Mouse (Mus musculus): ENCODE measurements around the gene Hoxd10. TPM values are rescaled to one million over a fixed set of nuclear protein-coding genes. Genes with fewer than 3 reads are reported as not detected.

Gene Hoxd10
- polyA plus RNA-seq (2014; fragmentation: Illumina TruSeq; extraction: RNeasy Lipid Tissue Mini Kit (QIAGEN cat#74804); ENCODE audit: insufficient read depth, low read depth, low replicate concordance), result not detected

DNA sequence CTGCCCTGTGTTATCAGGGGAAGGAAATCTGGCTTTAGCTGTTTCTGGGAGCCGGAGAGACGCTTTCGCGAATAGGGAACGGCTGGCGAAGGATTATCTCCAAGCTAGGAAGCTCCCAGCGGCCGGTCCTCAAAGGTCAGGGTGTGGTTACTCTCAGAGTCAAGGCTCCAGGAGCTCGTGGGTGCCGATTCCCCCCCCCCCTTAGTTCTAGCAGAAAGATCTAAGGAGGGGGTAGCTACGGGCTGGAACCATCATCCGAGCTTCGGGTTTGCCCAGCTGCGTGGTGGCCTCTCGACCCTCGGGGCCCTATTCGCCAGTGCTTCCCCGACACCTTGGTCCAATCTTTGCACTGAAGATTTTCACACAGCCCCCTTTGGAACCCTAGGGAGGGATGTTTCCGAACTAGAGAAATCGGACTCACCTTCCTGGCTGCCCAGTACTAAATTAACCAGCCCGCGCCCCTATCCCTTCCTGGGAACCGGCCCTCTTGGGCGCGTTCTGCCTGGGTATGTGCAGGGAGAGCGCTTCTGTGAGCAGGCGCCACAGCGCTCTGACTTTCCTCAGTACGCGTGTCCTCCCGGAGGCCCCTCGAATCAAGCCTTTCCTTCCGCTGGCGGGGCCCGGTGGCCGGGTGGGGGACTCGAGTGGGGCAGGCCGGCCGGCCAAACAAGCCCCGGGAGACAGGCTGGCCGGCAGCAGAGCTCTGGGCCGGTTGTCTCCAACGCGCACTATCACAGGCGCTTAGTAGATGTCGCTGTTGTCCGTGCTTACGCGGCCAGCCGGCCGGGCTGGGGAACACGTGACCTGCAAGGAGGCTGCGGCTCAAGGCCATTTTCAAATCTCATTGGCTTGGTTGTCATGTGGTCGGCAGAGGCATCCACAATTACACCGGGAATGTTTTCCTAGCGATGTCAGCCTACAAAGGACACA lies at the start of gene Hoxd10:
Hoxd10 (plus strand) TSS at position 903 of the 930 bp plus-strand sequence.

GRCm38 (mm10) chr2:74659507-74660005 lies 32.2 kb upstream of the Hoxd10 start, which contains the start of gene Evx2:
Gene Evx2, minus strand, starts transcription at chr2:74659557.

GRCm38 (mm10) chr2:74667842-74668357 lies 23.8 kb upstream of the Hoxd10 start, which contains the start of gene Hoxd13:
Gene Hoxd13, plus strand, starts transcription at chr2:74668310.

DNA sequence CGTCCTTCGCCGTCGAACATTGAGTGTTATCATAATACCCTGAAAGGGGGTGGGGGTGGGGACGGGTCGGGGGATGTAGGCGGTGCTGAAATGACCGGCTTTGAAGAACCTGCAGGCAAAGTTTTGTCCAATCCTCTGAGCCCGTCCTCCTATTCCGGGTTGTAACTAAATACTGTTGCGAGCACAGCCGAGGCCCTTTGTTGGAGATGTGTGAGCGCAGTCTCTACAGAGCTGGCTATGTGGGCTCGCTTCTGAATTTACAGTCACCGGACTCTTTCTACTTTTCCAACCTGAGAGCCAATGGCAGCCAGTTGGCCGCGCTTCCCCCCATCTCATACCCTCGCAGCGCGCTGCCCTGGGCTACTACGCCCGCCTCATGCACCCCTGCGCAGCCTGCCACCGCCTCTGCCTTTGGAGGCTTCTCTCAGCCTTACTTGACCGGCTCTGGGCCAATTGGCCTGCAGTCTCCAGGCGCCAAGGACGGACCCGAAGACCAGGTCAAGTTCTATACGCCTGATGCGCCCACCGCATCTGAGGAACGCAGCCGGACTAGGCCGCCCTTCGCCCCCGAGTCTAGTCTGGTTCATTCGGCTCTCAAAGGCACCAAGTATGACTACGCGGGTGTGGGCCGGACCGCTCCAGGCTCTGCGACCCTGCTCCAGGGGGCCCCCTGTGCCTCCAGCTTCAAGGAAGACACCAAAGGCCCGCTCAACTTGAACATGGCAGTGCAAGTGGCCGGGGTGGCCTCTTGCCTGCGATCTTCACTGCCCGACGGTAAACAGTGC lies 16.7 kb upstream of the Hoxd10 start, which contains the start of gene Hoxd12:
Hoxd12 (plus strand) TSS at position 133 of the 785 bp plus-strand sequence.

DNA sequence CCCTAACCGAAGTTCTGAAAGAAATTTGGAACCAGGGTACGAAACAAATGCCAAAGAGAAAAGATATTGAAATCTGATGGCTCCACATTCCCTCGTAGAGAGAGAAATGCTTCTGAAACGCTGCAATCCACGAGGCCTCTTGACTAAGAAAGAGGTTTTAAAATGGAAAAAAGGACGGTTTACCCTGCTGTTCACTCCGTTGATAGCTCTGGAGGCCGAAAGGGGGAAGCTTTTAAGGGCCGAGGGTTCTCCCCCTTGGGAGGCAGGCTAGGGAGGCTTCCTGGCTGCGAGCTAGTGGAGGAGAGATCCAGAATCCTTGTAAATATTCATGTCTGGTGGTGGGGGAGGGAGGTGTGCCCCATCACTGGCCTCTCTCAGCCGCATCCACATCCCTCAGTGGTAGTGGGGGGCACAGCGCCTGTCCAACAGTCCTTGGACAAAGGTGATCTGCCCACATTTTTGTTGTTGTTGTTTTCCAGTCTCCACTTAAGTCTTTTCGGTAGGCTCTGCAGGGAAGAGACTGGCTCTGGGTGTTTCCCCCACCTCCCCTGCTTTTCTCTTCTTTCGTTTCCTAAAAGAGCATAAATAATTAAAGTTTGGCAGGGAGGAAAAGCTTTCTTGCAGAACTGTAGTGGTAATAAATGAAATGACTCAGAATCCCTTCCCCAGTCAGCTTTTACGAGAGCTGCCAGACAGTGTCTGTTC lies 12.7 kb upstream of the Hoxd10 start, which contains the start of gene Hoxd11:
Hoxd11 (plus strand) TSS at position 667 of the 705 bp plus-strand sequence.

DNA sequence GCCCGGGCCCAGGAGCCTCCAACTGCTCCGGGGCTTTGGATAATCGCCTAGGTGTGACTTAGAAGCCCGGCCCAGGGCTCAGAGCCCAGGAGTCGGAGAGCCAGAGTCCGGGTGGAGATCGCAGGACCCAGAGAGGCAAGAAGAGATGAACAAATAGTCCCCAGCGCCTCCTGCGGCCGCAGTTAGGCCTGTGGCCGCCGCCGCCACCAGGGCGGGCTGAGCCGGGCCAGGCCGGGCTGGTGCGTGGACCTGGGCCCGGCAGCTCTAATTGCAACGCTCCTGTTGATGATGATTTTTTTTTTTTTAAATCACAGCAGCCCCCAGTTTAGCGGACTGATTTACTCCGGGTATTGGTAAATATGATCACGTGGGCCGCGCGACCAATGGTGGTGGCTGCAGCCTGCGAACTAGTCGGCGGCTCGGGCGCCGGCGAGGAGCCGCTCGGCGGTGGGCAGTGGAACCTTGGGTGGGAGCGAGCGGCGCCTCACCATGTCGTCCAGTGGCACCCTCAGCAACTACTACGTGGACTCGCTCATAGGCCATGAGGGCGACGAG lies 5.9 kb downstream of the Hoxd10 start, which contains the start of gene Hoxd9:
Hoxd9 (plus strand) TSS at position 161 of the 555 bp plus-strand sequence.

GRCm38 (mm10) chr2:74704393-74704998 lies 12.8 kb downstream of the Hoxd10 start, which contains the start of gene Hoxd8:
Gene Hoxd8, plus strand, starts transcription at chr2:74704615.

GRCm38 (mm10) chr2:74711721-74712621 lies 20.2 kb downstream of the Hoxd10 start, which contains the start of the genes Hoxd3 and Hoxd4:
Gene Hoxd3, plus strand, starts transcription at chr2:74711927.
Gene Hoxd4, plus strand, starts transcription at chr2:74711929.

DNA sequence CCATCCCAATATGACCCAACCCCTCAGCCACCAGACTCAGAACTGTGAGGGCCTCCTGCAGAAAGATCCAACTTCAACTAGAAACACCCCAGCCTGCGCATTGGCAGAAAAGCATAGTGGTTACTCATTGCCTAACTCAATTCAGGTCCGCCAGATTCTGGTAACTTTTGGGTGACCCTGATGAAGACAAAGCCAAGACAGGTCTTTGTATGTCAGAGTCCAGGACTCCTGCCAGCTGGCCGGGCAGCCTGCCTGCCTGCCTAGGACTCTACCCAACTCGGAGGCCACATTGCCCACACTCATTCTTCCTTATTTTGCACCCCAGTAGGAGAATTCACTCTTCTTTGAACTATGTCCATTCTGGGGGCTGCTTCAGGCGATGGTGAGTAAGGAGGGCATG lies 34.8 kb downstream of the Hoxd10 start, which contains the start of gene Gm28230:
Gm28230 (plus strand) TSS at position 178 of the 400 bp plus-strand sequence.

Other genes with a start within 250 kb of the Hoxd10 start
- gene Lnpk, start 112.5 kb upstream of the Hoxd10 start, polyA plus RNA-seq (2014; fragmentation: Illumina TruSeq; extraction: RNeasy Lipid Tissue Mini Kit (QIAGEN cat#74804); ENCODE audit: insufficient read depth, low read depth, low replicate concordance), result 4.3 TPM
- not detected for gene Evx2, start 32.4 kb upstream of the Hoxd10 start, polyA plus RNA-seq (2014; fragmentation: Illumina TruSeq; extraction: RNeasy Lipid Tissue Mini Kit (QIAGEN cat#74804); ENCODE audit: insufficient read depth, low read depth, low replicate concordance)
- gene Hoxd13, start 23.6 kb upstream of the Hoxd10 start, polyA plus RNA-seq (2014; fragmentation: Illumina TruSeq; extraction: RNeasy Lipid Tissue Mini Kit (QIAGEN cat#74804); ENCODE audit: insufficient read depth, low read depth, low replicate concordance), result not detected
- gene Hoxd12, start 16.9 kb upstream of the Hoxd10 start, polyA plus RNA-seq (2014; fragmentation: Illumina TruSeq; extraction: RNeasy Lipid Tissue Mini Kit (QIAGEN cat#74804); ENCODE audit: insufficient read depth, low read depth, low replicate concordance), result not detected
- gene Hoxd11, start 12.4 kb upstream of the Hoxd10 start, polyA plus RNA-seq (2014; fragmentation: Illumina TruSeq; extraction: RNeasy Lipid Tissue Mini Kit (QIAGEN cat#74804); ENCODE audit: insufficient read depth, low read depth, low replicate concordance), result not detected
- gene Hoxd9, start 5.8 kb downstream of the Hoxd10 start, polyA plus RNA-seq (2014; fragmentation: Illumina TruSeq; extraction: RNeasy Lipid Tissue Mini Kit (QIAGEN cat#74804); ENCODE audit: insufficient read depth, low read depth, low replicate concordance), result 0.21 TPM
- 0.48 TPM for gene Hoxd8, start 12.7 kb downstream of the Hoxd10 start, polyA plus RNA-seq (2014; fragmentation: Illumina TruSeq; extraction: RNeasy Lipid Tissue Mini Kit (QIAGEN cat#74804); ENCODE audit: insufficient read depth, low read depth, low replicate concordance)
- not detected for gene Hoxd3, start 20.0 kb downstream of the Hoxd10 start, polyA plus RNA-seq (2014; fragmentation: Illumina TruSeq; extraction: RNeasy Lipid Tissue Mini Kit (QIAGEN cat#74804); ENCODE audit: insufficient read depth, low read depth, low replicate concordance)
- 0.17 TPM for gene Hoxd4, start 20.0 kb downstream of the Hoxd10 start, polyA plus RNA-seq (2014; fragmentation: Illumina TruSeq; extraction: RNeasy Lipid Tissue Mini Kit (QIAGEN cat#74804); ENCODE audit: insufficient read depth, low read depth, low replicate concordance)
- not detected for gene Gm28230, start 34.8 kb downstream of the Hoxd10 start, polyA plus RNA-seq (2014; fragmentation: Illumina TruSeq; extraction: RNeasy Lipid Tissue Mini Kit (QIAGEN cat#74804); ENCODE audit: insufficient read depth, low read depth, low replicate concordance)
- not detected for gene Hoxd1, start 71.1 kb downstream of the Hoxd10 start, polyA plus RNA-seq (2014; fragmentation: Illumina TruSeq; extraction: RNeasy Lipid Tissue Mini Kit (QIAGEN cat#74804); ENCODE audit: insufficient read depth, low read depth, low replicate concordance)
- 33.6 TPM for gene Mtx2, start 133.9 kb downstream of the Hoxd10 start, polyA plus RNA-seq (2014; fragmentation: Illumina TruSeq; extraction: RNeasy Lipid Tissue Mini Kit (QIAGEN cat#74804); ENCODE audit: insufficient read depth, low read depth, low replicate concordance)

Measured in lung, adult 10 weeks (tissue).